Mouse (Mus musculus): ENCODE measurements at regions not wholly inside any gene's neighbourhood (a gene's known extent, or its start where the extent isn't known, plus 50 kb on each side); places are given as distances from the start of the nearest gene placed in this dataset.

GRCm38 (mm10) chr2:159079836-159080235 lies 285.2 kb downstream of the Dhx35 start:
- TF ChIP-seq POLR2A (IDR thresholded peaks at IDR 0.05; ENCODE audit: borderline replicate concordance, extremely low read depth, low read depth, low read length) (no peak), CTCF (IDR thresholded peaks at IDR 0.05; ENCODE audit: insufficient read depth, low read length) (no peak)
- no peak for DNase-seq
- WGBS = 75% methylated on average over 7 of the region's 7 CpGs
- H3K4me1 ChIP-seq (ENCODE audit: control insufficient read depth, insufficient read depth, low read length) = peaks cover 2% of the 10 kb centered on the region; the same call in 1 of the 2 replicates
- H3K4me3 ChIP-seq (replicated peaks; ENCODE audit: extremely low read depth, low read depth, low read length) = no peak overlapping the region

GRCm38 (mm10) chr2:159080784-159081544 lies 286.4 kb downstream of the Dhx35 start:
- 64% methylated on average over 19 of the region's 19 CpGs for whole genome bisulfite sequencing
- TF ChIP-seq POLR2A (IDR thresholded peaks at IDR 0.05; ENCODE audit: borderline replicate concordance, extremely low read depth, low read depth, low read length) (no peak), CTCF (IDR thresholded peaks at IDR 0.05; ENCODE audit: insufficient read depth, low read length) (no peak)
- DNase-seq = no peak
- Histone ChIP-seq H3K4me1 (ENCODE audit: control insufficient read depth, insufficient read depth, low read length) (no peaks in the 10 kb centered on the region), H3K4me3 (replicated peaks; ENCODE audit: extremely low read depth, low read depth, low read length) (no peak overlapping the region)

GRCm38 (mm10) chr2:159086836-159087235 lies 292.2 kb downstream of the Dhx35 start:
- TF ChIP-seq CTCF (IDR thresholded peaks at IDR 0.05; ENCODE audit: insufficient read depth, low read length) (no peak), POLR2A (IDR thresholded peaks at IDR 0.05; ENCODE audit: borderline replicate concordance, extremely low read depth, low read depth, low read length) (no peak)
- WGBS = 77% methylated on average over 2 of the region's 2 CpGs
- Histone ChIP-seq H3K4me1 (ENCODE audit: control insufficient read depth, insufficient read depth, low read length) (no peaks in the 10 kb centered on the region), H3K4me3 (replicated peaks; ENCODE audit: extremely low read depth, low read depth, low read length) (no peak overlapping the region)
- no peak for DNase-seq

GRCm38 (mm10) chr2:159088196-159088595 lies 293.6 kb downstream of the Dhx35 start:
- H3K4me3 ChIP-seq (replicated peaks; ENCODE audit: extremely low read depth, low read depth, low read length) = no peak overlapping the region
- TF ChIP-seq POLR2A (IDR thresholded peaks at IDR 0.05; ENCODE audit: borderline replicate concordance, extremely low read depth, low read depth, low read length) (no peak), CTCF (IDR thresholded peaks at IDR 0.05; ENCODE audit: insufficient read depth, low read length) (no peak)
- WGBS = 78% methylated on average over 4 of the region's 4 CpGs
- H3K4me1 ChIP-seq (ENCODE audit: control insufficient read depth, insufficient read depth, low read length) = no peaks in the 10 kb centered on the region
- no peak for DNase-seq

- no peaks in the 10 kb centered on the region for H3K4me1 ChIP-seq (ENCODE audit: control insufficient read depth, insufficient read depth, low read length)
- DNase-seq = no peak
- H3K4me3 ChIP-seq (replicated peaks; ENCODE audit: extremely low read depth, low read depth, low read length) = no peak overlapping the region
- TF ChIP-seq POLR2A (IDR thresholded peaks at IDR 0.05; ENCODE audit: borderline replicate concordance, extremely low read depth, low read depth, low read length) (no peak), CTCF (IDR thresholded peaks at IDR 0.05; ENCODE audit: insufficient read depth, low read length) (no peak)
- WGBS = 55% methylated on average over 2 of the region's 2 CpGs
These were observed 302.1 kb downstream of the Dhx35 start for GRCm38 (mm10) chr2:159096667-159097066.

GRCm38 (mm10) chr2:159134042-159134441 lies 339.4 kb downstream of the Dhx35 start:
- no peak for TF ChIP-seq CTCF (IDR thresholded peaks at IDR 0.05; ENCODE audit: insufficient read depth, low read length)
- TF ChIP-seq POLR2A (IDR thresholded peaks at IDR 0.05; ENCODE audit: borderline replicate concordance, extremely low read depth, low read depth, low read length) = no peak
- Histone ChIP-seq H3K4me3 (replicated peaks; ENCODE audit: extremely low read depth, low read depth, low read length) (no peak overlapping the region), H3K4me1 (ENCODE audit: control insufficient read depth, insufficient read depth, low read length) (no peaks in the 10 kb centered on the region)
- WGBS = 65% methylated on average over 6 of the region's 6 CpGs
- DNase-seq = no peak

GRCm38 (mm10) chr2:159138603-159139002 lies 344.0 kb downstream of the Dhx35 start:
- H3K4me3 ChIP-seq (replicated peaks; ENCODE audit: extremely low read depth, low read depth, low read length) = no peak overlapping the region
- no peak for DNase-seq
- WGBS = 94% methylated on average over 2 of the region's 2 CpGs
- TF ChIP-seq POLR2A (IDR thresholded peaks at IDR 0.05; ENCODE audit: borderline replicate concordance, extremely low read depth, low read depth, low read length) = no peak
- TF ChIP-seq CTCF (IDR thresholded peaks at IDR 0.05; ENCODE audit: insufficient read depth, low read length) = no peak
- H3K4me1 ChIP-seq (ENCODE audit: control insufficient read depth, insufficient read depth, low read length) = no peaks in the 10 kb centered on the region

- Histone ChIP-seq H3K4me1 (ENCODE audit: control insufficient read depth, insufficient read depth, low read length) (no peaks in the 10 kb centered on the region), H3K4me3 (replicated peaks; ENCODE audit: extremely low read depth, low read depth, low read length) (no peak overlapping the region)
- DNase-seq = no peak
- TF ChIP-seq POLR2A (IDR thresholded peaks at IDR 0.05; ENCODE audit: borderline replicate concordance, extremely low read depth, low read depth, low read length) (no peak), CTCF (IDR thresholded peaks at IDR 0.05; ENCODE audit: insufficient read depth, low read length) (no peak)
- 86% methylated on average over 6 of the region's 6 CpGs for WGBS
These were observed 351.4 kb downstream of the Dhx35 start for GRCm38 (mm10) chr2:159145980-159146379.

- peak; percentile 58 for DNase-seq
- 35% methylated on average over 7 of the region's 7 CpGs for WGBS
- peak; percentile 80 for TF ChIP-seq CTCF (IDR thresholded peaks at IDR 0.05; ENCODE audit: insufficient read depth, low read length)
- no peak for TF ChIP-seq POLR2A (IDR thresholded peaks at IDR 0.05; ENCODE audit: borderline replicate concordance, extremely low read depth, low read depth, low read length)
- Histone ChIP-seq H3K4me3 (replicated peaks; ENCODE audit: extremely low read depth, low read depth, low read length) (no peak overlapping the region), H3K4me1 (ENCODE audit: control insufficient read depth, insufficient read depth, low read length) (peaks cover 3% of the 10 kb centered on the region; the same call in 1 of the 2 replicates)
These were observed 369.4 kb downstream of the Dhx35 start for GRCm38 (mm10) chr2:159163985-159164384.

GRCm38 (mm10) chr2:159168553-159169064 lies 374.0 kb downstream of the Dhx35 start:
- peaks cover 5% of the 10 kb centered on the region for H3K4me1 ChIP-seq (ENCODE audit: control insufficient read depth, insufficient read depth, low read length)
- 30% methylated on average over 7 of the region's 7 CpGs for WGBS
- TF ChIP-seq POLR2A (IDR thresholded peaks at IDR 0.05; ENCODE audit: borderline replicate concordance, extremely low read depth, low read depth, low read length) = no peak
- no peak for TF ChIP-seq CTCF (IDR thresholded peaks at IDR 0.05; ENCODE audit: insufficient read depth, low read length)
- DNase-seq = peak; percentile 15
- no peak overlapping the region for H3K4me3 ChIP-seq (replicated peaks; ENCODE audit: extremely low read depth, low read depth, low read length)
